Mouse (Mus musculus) thymus, postnatal 10 days (tissue): ENCODE data around the gene Zbed6.
A peak's percentile ranks its signal among the peaks of the same experiment; 100 is the strongest.
"Not testable (repeated sequence)": the region's sequence is repeated elsewhere in the genome, so short reads cannot be mapped to it uniquely, and the experiment has no call there.

ENCODE experiments used
- DNase-seq, 2 experiments: peaks; one replicate each; pipeline ENCODE4 v3.0.0; 2021; ENCODE audit warnings: low spot score in 2 of 2

Zbed6 gene

DNA sequence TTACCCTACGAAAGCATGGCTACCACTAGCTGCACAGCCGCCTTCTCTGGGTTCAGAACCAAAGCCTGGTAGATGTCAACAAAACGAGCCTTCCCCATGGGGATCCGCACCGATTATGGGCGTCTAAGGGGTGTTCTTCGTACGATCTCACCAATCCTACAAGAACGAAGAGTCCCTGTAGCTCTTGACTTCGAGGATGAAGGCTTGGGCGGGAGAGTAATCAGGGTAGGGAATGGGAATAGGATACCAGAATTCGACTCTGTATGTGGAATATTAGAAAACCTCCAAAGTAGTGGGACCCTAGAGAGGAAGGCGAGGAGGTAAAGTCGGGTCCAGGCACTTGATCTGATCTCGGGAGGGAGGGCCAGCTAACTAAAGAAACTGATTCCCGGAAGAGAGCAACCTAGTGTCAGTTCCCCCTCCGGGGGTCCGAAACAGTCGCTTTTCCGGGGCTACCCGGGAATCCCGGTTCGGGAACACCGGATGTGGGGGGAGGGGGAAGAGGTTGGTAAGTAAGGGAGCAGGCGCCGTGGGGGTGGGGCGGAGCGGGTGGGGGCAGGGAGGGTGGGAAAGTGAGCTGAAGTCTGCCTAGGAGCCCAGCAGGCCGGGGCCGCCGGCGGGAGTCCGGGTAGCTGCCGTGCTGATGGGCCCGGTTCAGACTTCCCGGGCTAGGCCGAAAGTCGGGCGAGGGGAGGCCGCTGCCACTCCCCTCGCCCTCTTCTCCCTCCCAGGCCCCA is at the start of gene Zbed6:
Gene Zbed6 (minus strand): TSS at position 420 of the 737 bp plus-strand sequence.
- peak; percentile 58 to 67 for DNase-seq

DNA sequence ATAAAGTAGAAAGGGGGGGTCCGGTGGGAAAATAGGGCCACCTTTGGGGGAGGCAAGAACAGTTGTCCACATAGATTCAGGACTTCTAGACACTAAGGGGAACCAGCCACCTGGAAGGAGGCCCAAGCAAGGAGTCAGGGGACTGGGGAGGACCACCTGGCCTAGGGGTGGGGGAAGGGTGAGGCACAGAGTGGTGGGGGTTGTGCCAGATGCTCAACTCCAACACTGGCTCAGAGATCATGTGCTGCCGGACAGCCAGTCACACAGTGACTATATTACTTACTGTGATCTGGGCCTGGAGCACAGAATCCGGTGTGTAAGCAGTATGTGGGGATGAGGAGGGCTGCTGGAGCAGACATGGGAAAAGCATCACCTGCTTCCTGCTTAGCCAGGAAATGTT is 48.6 kb upstream of the Zbed6 start:
- DNase-seq = peak; percentile 39 to 47

DNA sequence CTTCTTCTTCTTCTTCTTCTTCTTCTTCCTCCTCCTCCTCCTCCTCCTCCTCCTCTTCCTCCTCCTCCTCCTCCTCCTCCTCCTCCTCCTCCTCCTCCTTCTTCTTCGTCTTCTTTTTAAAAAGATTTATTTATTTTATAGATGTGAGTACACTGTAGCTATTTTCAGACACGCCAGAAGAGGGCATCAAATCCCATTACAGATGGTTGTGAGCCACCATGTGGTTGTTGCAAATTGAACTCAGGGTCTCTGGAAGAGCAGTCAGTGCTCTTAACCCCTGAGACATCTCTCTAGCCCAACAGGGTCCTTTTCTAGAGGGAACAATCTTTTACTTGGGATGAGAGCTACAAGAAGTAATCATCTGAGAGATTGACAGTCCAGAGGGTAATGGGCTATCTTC is 41.1 kb upstream of the Zbed6 start:
- peak in 1 of 2 experiments; percentile 31 for DNase-seq

DNA sequence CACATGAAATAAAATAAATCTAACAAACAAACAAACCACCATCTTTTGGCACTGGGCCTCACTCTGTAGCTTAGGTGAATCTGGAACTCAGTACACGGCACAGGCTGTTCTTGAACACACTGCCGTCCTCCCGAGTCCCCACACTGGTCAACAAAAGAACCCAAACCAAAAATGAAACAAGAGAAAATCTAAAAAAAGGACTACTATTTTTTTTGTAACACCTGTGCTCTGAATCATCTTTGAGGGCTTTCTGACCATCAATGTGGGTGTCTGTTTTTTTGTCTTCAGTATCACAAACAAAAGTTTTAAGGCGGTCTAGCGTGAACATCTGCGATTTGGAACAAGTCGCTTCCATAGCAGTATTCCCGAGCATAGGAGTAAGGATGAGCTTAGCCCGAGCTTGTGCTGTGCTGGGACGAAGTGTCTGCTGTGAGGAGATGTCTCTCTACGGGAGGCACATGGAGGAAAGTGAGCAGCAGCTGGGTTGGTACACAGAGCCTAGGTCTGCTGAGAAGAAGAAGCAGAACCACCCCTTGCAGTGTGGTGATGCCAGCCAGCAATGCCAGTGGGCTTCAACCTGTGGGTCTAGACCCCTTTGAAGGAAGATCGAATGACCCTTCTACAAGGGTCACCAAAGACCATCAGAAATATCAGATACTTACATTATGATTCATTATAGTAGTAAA is 37.4 kb upstream of the Zbed6 start:
- no peak for DNase-seq

DNA sequence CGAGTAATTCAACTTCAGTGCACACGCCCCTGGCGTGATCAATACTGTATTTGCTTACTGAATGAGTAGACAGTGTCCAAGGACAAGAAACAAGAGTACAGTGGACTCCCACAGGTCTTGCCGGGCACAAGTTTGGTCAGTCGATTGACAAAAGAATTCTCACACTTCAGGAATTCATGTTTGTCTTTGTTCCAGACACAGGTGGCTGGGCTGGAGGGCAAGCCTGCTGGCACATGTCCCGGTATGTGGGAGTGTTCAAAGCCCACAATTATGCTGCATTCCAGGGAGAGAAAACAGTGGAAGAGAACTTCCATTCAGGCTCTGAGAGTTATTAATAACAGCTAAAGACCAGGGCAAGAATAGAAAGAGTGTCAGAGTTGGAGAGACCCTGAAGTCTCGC is 35.2 kb upstream of the Zbed6 start:
- DNase-seq = no peak

DNA sequence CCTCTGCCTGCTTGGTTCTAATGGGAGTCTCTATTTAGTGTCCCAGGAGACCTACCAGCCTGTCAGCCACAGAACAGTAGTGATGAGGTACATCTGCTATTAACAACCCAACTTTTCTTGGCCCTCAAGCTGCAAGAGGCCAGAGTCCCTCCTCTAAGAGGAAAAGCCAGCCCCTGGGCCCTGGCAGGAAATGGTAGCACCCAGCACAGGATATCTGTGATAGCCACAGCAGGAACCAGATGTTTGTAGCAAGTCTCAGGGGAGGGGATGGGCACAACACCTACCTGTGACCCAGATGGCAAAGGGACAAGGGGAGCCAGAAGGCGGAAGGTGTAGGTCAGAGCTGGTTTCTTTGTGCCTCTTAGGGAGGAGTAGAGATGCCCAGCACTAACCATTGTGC is 34.2 kb upstream of the Zbed6 start:
- no peak for DNase-seq

DNA sequence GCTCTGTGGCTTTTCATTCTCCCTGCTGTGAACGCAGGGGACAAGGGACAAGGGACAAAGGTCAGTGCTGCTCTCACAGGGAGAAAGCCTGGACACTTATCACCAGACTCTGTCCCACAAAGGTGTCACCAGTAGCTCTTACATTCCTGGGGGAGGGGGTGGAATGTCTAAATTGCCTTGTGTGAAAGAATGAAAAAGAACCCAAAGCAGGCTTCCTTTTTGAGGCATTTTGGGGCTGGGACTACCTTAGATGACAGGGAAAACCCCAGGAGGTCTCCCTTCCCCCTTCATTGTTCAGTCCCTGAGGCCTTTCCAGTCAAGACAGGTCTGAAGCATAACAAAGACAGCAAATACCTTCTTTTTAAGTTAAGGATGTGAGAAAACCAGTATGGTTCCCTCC is 33.6 kb upstream of the Zbed6 start:
- DNase-seq = no peak

DNA sequence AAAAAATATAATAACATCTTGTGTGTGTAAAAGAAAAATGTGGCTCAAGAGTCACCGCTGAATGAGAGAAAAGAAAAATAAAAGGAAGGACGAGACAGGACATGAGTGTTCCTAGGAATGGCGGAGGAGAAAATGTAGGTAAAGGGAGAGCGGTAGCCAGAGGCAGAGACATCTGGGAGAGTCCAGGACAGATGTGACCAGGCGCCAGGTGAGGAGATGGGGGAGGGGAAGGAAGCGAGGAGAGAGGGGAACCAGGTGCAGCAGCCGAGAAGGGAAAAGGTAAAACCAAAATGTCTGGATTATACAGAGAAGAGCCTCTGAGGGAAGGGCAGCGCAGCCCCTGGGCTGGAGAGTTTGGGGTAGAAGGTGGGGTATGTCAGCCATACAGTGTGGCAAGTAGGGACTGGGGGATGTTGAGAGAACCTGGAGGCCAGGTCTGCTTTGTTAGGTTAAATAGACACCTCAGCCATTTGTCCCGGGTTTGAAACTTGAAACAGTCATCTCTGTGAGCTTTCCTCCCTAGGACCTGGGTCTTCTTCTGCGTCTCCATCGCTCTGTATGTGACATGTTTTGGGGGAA is 32.9 kb upstream of the Zbed6 start:
- DNase-seq = no peak

DNA sequence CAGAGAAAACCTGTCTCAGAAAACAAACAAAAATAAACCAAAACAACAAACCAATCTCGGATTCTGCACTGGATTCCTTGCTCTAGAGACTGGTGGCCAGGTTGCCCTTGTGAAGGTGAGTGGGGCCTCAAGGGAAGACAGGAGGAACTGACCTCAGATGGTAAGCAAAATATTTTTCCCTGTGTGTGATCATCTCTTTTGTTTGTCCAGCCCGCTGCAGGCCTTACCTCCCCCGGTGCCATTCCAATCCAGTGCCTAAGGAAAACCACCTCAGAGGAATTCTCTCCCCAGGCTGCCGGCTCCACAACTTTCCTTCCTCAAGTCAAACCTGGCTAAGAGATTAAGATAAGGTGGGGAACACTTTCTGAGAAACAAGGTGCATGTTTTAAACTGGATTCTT is 31.5 kb upstream of the Zbed6 start:
- no peak for DNase-seq

DNA sequence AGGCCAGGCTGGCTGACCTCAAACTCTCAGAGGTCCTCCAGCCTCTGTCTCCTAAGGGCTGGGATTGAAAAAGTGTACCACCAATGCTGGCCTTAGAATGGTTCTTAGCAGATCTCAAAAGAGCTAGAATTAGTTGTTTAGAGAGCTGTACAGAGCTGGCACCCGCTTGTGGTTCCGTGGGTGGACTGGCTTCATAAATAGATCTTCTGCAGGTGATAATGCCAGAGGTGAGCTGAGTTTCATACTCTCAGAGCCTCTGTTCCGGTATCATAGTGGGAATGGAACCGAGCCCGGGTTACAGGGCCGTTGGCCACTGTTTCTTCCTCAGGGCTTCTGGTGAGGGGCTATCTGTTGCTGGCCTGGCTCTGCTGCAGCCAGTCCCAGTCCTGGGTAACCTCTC is 30.4 kb upstream of the Zbed6 start:
- no peak for DNase-seq

DNA sequence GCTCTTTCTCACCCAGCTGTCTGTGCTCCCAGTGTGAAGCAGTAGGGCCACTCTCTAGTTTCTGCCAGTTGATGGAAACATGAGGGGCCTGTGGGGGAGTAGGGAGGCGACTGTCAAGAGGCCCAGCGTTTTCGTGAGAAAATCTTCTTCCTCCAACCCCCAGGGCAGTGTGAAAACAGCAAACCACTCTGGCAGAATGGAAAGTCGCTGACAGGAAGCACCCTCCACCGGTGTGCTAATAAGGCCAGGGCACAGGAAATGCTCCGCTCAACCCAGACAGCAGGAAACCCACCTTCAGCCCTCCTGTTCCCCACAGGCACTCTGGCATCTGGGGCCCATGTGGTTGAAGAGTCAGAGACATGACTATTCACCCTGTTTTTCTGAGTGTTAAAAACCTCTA is 29.2 kb upstream of the Zbed6 start, which contains the start of gene Lax1:
Gene Lax1 (minus strand): TSS at position 212 of the 400 bp plus-strand sequence.
- peak; percentile 70 to 72 for DNase-seq

DNA sequence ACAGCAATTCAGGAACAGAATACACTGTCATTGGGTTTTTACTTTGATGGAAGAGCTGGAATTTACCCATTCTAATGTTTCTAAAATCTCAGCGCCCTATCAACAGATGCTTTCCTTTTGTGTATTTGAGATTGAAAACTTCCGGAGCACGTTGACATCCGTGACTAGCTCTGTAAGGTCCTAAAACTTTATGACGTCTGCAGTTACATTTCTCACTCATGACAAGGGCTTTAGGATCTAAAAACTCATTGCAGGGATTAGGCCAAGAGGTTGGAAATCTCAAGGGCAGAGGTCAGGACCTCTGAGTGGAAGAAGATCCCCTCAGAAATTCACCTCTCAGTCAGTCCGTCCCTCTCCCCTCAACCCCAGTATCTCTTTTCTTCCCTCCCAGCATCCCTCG is 27.6 kb upstream of the Zbed6 start:
- DNase-seq = no peak

DNA sequence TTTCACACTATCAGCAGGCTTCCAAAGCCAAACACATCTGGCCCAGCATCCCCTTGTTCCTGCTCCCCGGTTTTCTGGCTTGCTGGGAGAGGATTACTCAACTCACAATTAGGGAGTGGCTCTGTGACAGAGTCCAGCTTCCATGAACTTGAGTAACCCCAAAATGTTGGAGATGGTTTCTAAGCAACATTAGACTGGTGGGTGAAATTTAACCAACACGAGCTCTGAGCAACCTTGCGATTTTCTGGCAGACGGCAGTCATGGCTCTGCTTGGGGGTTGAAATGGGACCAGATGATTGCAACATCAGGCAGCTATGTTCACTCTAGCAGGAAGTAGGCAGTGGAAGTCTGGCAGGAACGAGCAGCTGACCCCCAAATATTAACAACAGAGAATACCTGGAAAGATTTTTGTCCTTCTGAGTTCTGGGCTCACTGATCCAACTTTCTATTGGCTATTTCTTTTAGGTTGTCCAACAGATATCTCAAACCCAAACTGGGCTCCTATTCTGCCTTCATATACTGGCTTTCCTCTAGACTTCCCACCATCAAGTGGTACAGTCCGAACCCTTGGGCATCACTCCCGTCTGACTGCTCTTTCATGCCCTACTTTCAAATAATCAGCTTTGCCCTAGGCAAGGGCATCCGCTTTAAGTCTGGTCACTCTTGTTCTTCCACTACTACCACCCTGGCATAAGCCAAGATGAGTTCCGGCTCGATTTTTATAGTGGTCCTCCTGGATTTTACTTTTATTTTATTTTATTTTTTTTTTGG is 25.2 kb upstream of the Zbed6 start:
- DNase-seq = no peak

DNA sequence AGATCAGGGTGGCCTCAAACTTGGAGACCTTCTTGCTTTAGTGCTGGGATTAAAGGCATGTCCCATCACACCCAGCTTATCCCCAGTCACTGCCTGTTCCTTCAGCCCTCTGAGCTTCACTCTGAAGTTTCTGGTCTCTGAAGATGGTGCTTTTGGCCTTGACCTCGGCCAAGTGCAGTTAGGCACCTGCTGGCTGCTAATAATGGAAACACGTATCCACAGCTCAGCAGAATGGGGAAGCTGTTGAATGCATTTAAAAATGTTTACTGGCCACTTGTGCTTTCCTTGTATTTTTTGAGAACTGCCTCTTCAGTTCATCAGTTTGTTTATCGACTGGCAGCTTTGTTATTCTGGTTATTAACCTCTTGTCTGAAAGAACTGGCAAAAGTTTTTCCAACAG is 11.1 kb upstream of the Zbed6 start:
- DNase-seq = no peak

DNA sequence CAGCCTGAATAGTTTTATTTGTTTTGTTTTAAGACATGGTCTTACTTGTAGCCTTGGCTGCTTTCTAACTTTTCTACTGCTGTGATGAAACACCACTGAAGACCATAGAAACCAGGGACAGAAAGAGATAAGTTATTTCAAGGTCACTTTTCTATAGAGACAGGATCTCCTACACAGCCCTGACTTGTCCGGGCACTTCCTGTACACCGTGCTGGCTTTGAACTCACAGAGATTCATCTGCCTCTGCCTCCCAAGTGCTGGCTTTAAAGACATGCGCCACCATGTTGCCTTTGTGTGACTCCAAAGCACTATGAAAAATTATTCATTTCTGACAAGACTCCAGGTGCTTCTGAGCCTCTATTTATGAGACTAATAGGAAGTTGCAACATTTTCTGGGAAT is 10.6 kb upstream of the Zbed6 start:
- no peak for DNase-seq

DNA sequence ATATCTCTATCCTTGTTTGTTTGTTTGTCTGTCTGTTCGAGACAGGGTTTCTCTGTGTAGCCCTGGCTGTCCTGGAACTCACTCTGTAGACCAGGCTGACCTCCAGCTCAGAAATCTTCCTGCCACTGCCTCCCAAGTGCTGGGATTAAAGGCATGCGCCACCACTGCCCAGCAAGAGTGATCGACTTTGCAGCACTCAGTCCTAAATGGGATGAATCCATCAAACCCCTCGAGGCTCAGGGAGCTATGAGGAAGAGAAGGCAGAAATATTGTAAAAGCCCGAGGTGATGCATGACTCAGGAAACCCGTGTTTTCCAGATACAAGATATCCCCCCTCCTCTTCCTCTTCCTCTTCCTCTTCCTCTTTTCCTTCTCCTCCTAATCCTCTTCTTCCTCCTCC is 10.1 kb upstream of the Zbed6 start:
- no peak for DNase-seq

DNA sequence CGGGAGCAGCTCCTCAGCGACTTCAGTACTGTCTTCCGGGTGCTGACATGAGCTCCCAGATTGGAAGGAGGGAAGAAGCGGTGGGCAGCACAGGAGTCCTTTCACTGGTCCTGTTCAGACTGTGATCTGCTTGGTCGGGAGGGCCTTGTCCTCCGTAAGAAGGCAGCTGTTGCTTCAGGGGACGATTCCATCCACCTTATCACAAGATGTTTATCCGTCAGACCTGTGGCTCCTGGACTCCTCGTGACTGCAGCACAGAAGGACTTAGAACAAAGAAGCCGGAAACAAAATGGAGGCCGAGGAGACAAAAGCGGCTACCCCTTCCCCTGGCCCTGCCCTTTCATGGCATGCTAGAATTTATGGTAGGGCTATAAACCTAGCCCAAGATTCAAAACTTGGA is 9.5 kb upstream of the Zbed6 start:
- DNase-seq = no peak

DNA sequence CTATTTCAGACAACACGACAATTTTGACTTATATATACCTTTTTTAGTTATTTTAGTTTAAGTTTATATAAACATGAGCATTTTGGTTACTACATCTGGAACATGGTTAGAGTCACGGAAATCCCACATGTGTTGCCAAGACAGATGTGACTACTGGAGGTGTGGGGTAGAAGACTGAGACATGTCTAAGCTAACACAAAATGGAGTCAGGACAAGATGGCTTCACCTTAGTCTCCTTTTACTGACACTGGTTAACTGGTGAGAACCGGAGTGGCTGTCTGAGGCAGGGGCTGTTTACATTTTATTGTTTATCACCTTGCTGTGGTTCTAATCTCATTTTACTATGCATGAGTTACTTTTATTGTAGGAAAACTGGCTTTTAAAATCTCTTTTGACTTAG is 7.9 kb upstream of the Zbed6 start:
- DNase-seq = no peak

DNA sequence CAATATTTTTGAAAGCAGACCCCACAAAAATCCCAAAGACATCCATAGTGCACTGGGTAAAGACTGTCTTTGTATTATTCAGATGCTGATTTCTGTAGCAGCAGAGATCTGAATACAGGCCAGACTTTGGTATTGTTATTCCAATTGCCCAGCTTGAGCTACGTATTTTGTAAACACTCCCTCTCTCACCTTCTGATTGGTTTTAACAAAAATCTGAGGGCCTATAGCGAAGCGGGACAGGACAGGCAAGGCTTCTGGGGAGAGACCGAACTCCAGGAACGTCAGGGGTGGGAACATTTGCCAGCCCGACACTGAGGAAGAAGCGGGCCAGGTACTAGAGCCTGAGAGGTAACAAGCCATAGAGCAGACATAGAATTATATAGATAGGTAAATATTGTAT is 7.0 kb upstream of the Zbed6 start:
- DNase-seq = no peak

DNA sequence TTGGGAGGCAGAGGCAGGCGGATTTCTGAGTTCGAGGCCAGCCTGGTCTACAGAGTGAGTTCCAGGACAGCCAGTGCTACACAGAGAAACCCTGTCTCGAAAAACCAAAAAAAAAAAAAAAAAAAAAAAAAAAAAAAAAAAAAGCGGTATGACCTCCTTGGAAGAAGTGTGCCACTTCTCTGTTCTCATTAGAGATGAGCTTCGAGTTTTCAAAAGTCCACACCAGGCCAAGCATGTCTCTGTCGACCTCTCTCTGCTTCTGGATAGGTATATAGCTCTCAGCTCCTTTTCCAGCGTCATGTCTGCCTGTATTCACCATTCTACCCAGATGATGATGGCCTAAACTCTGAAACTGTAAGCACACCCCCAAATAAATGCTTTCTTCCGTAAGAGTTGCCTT is 5.0 kb upstream of the Zbed6 start:
- not testable (repeated sequence) for DNase-seq

DNA sequence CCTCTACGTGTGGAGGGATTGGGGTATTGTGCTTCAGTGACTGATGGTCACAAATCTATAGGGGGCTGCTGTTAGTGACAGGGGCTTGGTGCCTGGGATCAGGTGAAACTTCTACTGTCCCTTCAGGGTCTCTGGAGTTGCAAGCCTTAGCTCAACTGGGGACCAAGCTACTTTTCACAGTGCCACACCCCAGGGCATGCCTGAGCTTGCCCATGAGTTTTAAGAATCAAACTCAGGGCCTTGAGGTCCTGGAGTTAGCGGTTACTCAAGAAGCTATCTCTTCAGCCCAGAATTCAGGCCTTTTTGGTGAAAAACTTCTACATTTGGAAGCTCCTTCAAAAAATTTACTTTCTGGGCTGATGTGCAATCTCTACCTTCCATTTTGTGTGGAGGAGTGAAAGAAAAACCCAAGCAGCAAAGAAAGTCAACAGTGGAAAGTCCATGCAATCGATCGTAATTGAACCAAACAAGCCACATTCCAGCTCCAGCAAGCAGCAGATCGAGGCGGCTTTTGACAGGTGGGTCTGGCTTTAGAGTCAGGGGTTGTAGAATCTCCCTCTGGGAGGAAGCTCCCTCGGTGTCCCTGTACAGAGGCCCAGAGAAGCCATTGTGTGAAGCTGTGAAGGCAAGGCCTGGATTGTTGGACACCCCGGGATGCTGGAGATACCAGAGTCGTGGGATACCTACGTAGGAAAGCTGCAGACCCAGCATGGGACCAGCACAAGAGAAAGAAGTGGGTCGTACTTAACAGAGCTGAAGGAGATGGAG is 3.7 kb upstream of the Zbed6 start:
- DNase-seq = no peak

DNA sequence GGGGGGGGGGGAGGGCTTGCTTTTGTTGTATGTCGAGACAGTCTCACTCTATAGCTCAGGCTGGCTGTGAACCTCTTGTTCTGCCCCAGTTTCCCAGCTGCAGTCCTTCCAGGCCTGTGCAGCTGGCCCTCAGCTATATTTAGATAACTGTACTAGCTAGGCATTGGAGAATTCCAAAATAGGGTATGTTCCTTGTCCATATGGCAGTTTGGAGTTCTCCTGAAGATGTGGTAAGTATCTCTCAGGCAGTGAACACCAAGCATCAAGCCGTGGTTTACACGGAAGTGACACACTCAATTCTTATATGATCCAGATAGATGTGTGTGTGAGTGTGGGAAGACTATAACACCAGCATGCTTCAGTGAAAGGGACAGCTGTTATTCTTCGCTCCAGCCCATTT is 2.7 kb upstream of the Zbed6 start:
- no peak for DNase-seq
